Mouse (Mus musculus): ENCODE measurements around the gene Plac1.
"Not testable (repeated sequence)": the region's sequence is repeated elsewhere in the genome, so short reads cannot be mapped to it uniquely, and the experiment has no call there.

Gene Plac1

GRCm38 (mm10) chrX:53240011-53240410 lies at the start of gene Plac1:
Gene Plac1 (minus strand): TSS chrX:53240111.
- DNase-seq (ENCODE audit: low spot score in 2 of 2) = no peak

DNA sequence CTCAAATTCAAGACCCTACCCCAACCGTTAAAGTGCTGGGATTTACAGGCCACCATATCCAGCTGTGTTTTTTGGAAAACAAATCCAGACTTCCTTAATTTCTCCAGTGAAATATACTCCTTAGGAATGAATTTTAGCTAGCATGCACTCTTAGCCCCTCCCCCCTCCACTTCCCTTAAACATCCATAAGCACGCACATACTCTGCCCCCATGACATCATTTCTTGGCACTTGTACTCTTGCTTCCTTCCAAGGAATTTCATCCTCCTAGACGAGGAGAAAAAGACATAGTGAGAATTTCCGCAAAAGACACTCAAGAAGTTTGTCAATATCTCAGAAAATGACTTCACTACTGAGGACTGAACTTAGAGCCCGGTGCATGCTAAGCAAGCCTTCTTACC lies 48.0 kb upstream of the Plac1 start:
- no peak for DNase-seq (ENCODE audit: low spot score in 2 of 2)

DNA sequence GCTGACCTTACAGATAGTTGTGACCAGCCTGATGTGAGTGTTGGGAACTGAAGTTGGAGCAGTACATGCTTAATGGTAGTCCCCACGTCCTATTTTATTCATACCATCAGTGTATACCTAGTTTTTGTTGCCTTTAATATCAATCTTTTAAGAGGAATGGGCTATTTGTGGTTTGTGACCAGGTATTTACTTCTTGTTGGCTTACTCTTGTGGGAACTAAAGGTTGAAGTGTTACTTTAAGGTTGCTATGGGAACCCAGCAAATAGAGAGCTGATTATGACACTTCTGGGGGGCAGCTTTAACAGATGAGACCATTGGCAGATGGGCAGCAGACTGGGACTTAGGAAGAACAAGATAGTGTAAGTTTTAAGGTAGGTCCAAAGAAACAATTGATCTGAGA lies 33.2 kb upstream of the Plac1 start, which contains the start of gene Fam122c:
Fam122c (plus strand) TSS at position 301 of the 400 bp plus-strand sequence.
- no peak for DNase-seq (ENCODE audit: low spot score in 2 of 2)

GRCm38 (mm10) chrX:53271628-53272027 lies 31.7 kb upstream of the Plac1 start:
- not testable (repeated sequence) for DNase-seq (ENCODE audit: low spot score in 2 of 2)

DNA sequence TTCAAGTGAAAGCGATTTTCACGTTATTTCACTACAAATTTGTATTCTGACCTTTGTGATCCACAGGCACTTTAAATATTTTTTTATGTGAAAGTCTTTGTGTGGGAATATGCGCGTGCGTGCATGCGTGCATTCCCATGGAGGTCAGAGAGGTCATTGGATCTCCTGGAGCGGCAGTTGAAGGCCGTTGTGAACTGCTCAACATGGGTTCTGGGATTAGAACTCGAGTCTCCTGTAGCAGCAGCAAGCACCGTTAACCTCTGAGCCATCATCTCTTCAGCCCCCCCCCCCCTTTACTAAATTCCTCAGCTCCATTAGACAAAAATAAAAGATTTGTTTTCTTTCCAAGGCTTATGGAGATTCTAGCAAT lies 30.1 kb upstream of the Plac1 start:
- DNase-seq (ENCODE audit: low spot score in 2 of 2) = no peak

DNA sequence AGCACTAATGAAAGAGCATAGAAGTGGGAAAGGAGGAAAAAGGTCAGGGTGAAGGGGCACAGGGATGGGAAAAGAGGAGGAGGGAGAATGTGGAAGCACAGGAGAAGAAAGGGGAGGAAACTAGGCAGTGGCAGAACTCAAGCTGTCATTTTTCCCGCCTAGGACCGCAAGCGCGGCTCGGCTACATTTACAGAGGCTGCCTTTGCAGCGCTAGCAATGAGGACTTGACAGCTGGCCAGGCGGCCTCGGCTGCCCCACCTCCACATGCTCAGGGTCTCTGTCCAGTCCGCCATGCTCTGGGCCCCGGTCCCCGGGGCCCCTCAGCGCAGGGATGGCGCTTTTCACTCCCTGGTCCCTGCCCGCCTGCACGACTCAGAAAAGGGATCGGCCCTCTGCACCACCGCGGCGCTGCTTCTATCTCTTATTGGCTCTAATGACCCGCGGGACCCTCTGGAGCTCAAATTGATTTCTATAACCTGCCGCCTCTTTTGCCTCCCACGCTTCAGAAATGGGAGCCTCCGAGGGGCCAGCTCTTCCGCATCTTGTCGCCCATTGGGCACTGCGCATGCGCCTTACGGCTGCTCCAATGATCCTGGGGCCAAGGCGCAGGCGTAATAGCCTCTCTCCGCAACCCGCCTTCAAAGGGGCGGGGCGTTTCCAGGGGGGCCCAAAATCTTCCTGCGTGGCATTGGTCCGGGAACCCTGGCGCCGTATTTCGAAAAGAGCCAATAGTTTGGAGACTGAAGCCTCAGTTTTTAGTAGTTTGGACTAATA lies 29.6 kb upstream of the Plac1 start, which contains the start of gene Fam122b:
Fam122b (minus strand) TSS at position 517 of the 774 bp plus-strand sequence.
- peak; percentile 69 to 89 for DNase-seq (ENCODE audit: low spot score in 2 of 2)

- peak in 1 of 2 experiments; percentile 33 for DNase-seq (ENCODE audit: low spot score in 2 of 2)
Observed at GRCm38 (mm10) chrX:53268856-53269255, 28.9 kb upstream of the Plac1 start.

GRCm38 (mm10) chrX:53266186-53266585 lies 26.3 kb upstream of the Plac1 start:
- no peak for DNase-seq (ENCODE audit: low spot score in 2 of 2)

GRCm38 (mm10) chrX:53255195-53255594 lies 15.3 kb upstream of the Plac1 start:
- DNase-seq (ENCODE audit: low spot score in 2 of 2) = no peak

DNA sequence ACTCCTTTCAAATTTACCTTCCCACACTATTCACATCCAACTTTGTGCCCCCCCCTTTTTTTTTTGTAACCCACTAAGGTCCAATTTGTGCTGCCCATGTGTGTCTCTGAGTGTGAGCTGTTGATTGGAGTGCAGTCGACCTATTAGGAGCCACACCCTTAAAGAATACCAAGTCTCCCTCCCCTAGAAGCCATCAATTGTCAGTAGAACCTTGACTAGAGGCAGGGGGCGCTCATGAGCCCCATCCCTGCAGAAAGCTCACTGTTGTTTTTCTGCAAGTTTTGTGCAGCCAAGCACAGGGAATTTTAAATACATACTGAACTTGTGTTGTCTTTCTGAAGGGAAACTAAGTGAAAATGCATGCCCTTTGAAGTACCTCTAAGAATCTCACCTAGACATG lies 1.9 kb downstream of the Plac1 start:
- DNase-seq (ENCODE audit: low spot score in 2 of 2) = no peak

- no peak for DNase-seq (ENCODE audit: low spot score in 2 of 2)
Observed at GRCm38 (mm10) chrX:53236404-53236803, 3.5 kb downstream of the Plac1 start.

DNA sequence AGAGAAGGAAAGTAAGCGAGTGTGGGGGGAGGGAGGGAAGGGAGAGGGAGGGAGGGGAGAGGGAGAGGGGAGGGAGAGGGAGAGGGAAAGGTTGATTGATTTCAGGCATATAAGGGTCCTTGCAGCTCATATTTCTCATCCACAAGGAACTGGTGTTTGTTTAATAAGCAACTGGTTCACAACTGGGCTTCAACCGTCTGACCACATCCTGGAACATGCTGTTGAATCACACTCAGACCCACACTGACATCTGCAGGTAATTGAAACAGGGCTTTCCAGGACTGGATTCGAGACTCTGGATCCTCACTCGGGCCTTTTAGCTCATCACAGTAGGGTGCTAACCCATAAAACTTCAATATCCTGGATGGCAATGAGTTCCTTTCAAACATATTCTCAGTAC lies 6.2 kb downstream of the Plac1 start:
- no peak for DNase-seq (ENCODE audit: low spot score in 2 of 2)

DNA sequence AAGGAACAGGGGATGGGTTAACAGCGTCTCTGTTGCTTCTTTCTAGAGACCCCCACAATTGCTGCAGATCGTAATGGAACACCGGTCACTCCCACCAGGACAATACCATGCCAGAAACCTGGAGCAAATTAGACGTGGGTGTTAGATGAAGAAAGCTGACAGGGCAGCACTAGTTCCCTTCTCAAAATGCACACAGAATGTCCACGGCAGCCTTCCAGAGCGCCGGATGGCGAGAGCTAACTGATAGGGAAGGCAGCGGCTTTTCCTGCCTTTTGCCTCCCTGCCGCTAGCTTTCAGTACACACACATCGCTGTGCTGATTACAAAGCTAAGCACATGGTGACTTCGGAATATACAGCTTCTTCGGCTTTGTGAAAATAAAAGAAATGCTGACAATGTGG lies 7.9 kb downstream of the Plac1 start:
- no peak for DNase-seq (ENCODE audit: low spot score in 2 of 2)

DNA sequence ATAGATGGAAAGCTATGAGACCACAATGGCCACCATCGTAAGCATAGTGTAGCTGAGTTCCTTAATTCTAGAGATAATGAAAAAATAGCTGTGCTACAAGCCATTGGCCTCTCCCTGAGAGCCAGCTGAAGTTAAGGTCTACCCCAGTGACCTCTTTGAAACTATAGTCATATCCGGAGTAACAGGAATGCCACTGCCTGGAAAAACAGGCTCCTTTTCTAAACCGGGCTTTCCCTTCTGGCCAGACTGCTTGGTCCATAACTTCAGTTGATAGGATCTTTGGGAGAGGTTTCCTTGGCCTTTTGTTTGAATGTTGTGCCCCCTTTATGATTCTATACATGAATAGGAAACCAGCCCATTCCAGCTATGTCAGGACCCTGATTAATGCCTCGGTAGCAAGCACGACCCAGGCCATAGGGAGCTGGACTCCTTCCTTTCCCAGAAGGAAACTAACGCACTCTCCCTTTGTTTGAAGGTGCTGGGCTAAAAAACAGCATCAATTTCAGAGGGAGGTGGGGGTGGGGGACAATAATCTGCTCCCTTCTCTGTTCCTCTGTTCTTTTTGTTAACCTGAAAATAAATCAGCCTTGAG lies 15.5 kb downstream of the Plac1 start:
- DNase-seq (ENCODE audit: low spot score in 2 of 2) = no peak

DNA sequence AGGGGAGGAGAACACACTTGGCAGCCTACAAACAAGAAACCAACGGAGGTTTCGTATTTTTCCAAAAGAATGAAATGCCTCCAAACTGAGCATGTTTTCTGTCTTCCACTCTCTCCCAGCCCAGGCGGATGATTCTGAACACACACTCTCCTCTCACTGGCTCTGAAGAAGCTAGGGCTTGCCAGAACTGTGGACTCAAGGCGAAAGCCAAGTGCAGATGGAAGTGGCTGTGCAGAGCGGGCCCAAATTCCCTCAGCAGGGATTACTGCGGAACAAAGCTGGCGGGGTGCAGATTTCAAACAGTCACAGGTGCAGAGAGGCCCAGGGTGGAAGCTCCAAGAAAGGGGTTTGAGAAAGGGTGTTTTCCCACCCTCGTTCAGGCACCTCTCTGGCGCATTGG lies 19.1 kb downstream of the Plac1 start:
- DNase-seq (ENCODE audit: low spot score in 2 of 2) = no peak

- DNase-seq (ENCODE audit: low spot score in 2 of 2) = no peak
Observed at GRCm38 (mm10) chrX:53214557-53215229, 25.2 kb downstream of the Plac1 start.

- no peak for DNase-seq (ENCODE audit: low spot score in 2 of 2)
Observed at GRCm38 (mm10) chrX:53213838-53214237, 26.1 kb downstream of the Plac1 start.

- DNase-seq (ENCODE audit: low spot score in 2 of 2) = no peak
Observed at GRCm38 (mm10) chrX:53212485-53212884, 27.4 kb downstream of the Plac1 start.

DNA sequence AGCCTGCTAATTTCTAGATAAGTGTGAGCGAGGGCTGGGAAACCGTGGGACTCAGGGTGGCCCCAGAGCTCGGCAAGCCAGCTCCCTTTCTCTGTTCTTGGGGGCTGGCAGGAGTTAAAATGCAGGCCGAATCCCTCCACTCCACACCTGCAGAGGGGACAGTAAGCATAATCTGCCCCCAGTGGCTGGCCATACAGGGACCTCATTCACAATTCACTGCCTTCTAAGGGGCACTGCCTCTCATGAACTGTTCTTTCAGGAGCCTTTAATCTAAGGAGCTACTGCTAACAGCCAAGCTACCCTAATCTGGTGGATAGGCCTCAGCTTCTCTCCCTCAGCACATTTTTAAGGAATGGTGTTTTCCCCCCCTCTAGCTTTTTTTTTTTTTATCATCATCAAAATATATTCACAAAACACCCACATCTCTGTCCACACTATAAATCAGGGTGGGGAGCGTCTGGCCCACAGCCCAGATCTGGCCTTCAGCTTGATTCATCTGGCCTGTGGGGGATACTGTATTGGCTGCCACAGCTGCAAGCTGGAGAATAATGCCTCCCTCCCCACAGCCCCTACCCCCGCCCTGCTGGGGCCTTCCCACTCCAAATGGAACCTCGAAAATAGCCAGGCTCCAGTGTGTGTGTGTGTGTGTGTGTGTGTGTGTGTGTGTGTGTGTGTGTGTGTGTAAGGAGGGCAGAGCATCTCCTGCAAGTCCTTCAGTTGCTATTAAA lies 28.0 kb downstream of the Plac1 start:
- DNase-seq (ENCODE audit: low spot score in 2 of 2) = no peak

DNA sequence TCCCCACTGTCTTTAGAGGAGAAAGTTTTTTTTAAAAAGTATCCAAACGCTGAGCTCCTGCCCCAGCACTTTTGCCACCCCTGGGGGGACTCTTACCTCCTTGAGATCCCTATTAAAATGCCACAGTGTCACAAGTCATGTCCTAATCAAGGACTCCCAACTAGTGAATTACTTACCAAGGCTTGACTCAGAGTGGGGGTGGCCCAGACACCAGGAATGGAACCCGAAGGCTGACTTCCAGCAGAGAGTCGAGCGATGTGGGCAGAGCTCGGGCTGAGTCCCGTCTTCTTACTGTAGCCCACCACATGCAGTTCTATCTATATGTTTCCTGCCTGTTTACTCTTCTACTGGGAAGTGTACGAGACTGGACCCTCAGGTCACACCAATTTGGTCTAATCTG lies 30.5 kb downstream of the Plac1 start:
- no peak for DNase-seq (ENCODE audit: low spot score in 2 of 2)

DNA sequence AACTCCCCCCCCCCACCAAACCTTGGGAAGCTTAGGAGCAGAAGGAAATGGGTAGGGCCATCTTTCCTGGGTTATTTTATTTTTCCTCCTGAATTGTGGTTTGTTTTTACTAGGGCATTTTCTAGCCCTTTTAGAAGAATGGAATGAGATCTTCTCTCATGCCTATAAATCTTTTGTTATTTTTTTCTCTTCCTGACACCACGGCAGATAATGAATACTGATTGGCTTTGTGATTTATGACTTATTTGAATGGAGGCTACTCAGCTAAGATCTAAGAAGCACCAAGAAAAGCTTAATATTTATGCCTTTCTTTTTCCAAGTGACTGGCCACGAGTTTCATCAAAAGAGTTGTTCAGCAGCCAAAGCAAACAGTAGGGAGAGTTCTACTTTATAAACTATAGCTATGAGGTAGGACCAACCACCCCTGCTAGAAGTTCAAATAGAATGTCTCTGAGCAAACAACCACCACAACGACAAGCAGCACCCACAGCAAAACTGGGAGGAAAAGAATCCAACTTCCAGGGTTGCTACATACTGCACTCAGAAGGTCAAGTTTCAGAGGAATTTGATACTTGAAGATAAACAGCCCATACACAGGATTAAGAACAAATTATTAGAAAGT lies 35.1 kb downstream of the Plac1 start:
- DNase-seq (ENCODE audit: low spot score in 2 of 2) = no peak

DNA sequence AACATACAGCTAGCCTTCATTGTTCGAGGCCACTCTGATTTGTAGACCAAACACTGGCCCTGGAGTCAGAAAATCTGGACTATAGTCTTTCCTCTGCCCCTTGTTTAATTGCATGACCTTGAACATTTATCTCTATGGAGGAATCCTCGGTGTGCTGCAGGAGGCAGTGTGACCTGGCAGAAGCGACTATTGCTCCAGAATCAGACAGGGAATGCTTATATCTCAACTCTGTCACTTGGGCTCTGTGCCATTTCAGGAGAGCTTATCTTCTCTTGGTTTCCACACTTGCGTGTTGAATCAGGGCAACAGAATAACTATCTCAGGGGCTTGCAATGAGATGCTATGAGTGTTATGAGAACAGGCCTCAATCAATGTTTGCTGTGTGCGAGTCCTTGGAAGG lies 38.3 kb downstream of the Plac1 start:
- DNase-seq (ENCODE audit: low spot score in 2 of 2) = no peak

Measured in left cerebral cortex, adult 9 months (tissue).